Mouse (Mus musculus) cerebellum, postnatal 25 days (tissue): Measurements from ENCODE around the gene Robo2.
A peak's percentile ranks its signal among the peaks of the same experiment; 100 is the strongest.

Experiments
- DNase-seq, 2 experiments: peaks; one replicate each; pipeline ENCODE4 v3.0.0; 2021; ENCODE audit warnings: mixed read lengths in 2 of 2

Robo2 gene

GRCm38 (mm10) chr16:74321666-74322371 is 89.8 kb downstream of the Robo2 start:
- no peak for DNase-seq

- peak in 1 of 2 experiments; percentile 17 for DNase-seq
Measured at GRCm38 (mm10) chr16:74316150-74316549, 95.5 kb downstream of the Robo2 start.

GRCm38 (mm10) chr16:74313222-74313621 is 98.4 kb downstream of the Robo2 start:
- DNase-seq: peak; percentile 25 to 62

GRCm38 (mm10) chr16:74307543-74307887 is 104.1 kb downstream of the Robo2 start:
- DNase-seq: no peak

- no peak for DNase-seq
Measured at GRCm38 (mm10) chr16:74306876-74307542, 104.6 kb downstream of the Robo2 start.

GRCm38 (mm10) chr16:74287878-74288277 is 123.7 kb downstream of the Robo2 start:
- DNase-seq: no peak

- no peak for DNase-seq
Measured at GRCm38 (mm10) chr16:74282549-74282948, 129.1 kb downstream of the Robo2 start.

GRCm38 (mm10) chr16:74276855-74277573 is 134.6 kb downstream of the Robo2 start:
- no peak for DNase-seq

- no peak for DNase-seq
Measured at GRCm38 (mm10) chr16:74274596-74274995, 137.0 kb downstream of the Robo2 start.

- DNase-seq: no peak
Measured at GRCm38 (mm10) chr16:74272993-74273392, 138.6 kb downstream of the Robo2 start.

GRCm38 (mm10) chr16:74258241-74258640 is 153.4 kb downstream of the Robo2 start:
- no peak for DNase-seq

- no peak for DNase-seq
Measured at GRCm38 (mm10) chr16:74244452-74244851, 167.2 kb downstream of the Robo2 start.

GRCm38 (mm10) chr16:74241534-74241933 is 170.1 kb downstream of the Robo2 start:
- no peak for DNase-seq

GRCm38 (mm10) chr16:74237411-74237930 is 174.2 kb downstream of the Robo2 start:
- DNase-seq: no peak

- no peak for DNase-seq
Measured at GRCm38 (mm10) chr16:74234393-74235059, 177.1 kb downstream of the Robo2 start.

- DNase-seq: peak; percentile 11 to 38
Measured at GRCm38 (mm10) chr16:74233596-74233995, 178.0 kb downstream of the Robo2 start.

- no peak for DNase-seq
Measured at GRCm38 (mm10) chr16:74227285-74227684, 184.3 kb downstream of the Robo2 start.

- no peak for DNase-seq
Measured at GRCm38 (mm10) chr16:74225423-74226272, 186.0 kb downstream of the Robo2 start.

GRCm38 (mm10) chr16:74222501-74222900 is 189.1 kb downstream of the Robo2 start:
- no peak for DNase-seq

- DNase-seq: no peak
Measured at GRCm38 (mm10) chr16:74216879-74217415, 194.7 kb downstream of the Robo2 start.

GRCm38 (mm10) chr16:74215791-74216190 is 195.8 kb downstream of the Robo2 start:
- DNase-seq: peak in 1 of 2 experiments; percentile 18

GRCm38 (mm10) chr16:74200705-74201104 is 210.9 kb downstream of the Robo2 start:
- DNase-seq: no peak
